Mouse (Mus musculus) midbrain, embryonic 13.5 days (tissue): Measurements from ENCODE around the gene Auts2. TPM values are rescaled to one million over a fixed set of nuclear protein-coding genes. Genes with fewer than 3 reads are reported as not detected.

Source experiments
- ATAC-seq: fragments of 200-750 bp; cut with Nextera tagmentation; 2 replicates; pipeline ENCODE4 v1.8.0; 2017; ENCODE audit warnings: mild to moderate bottlenecking, moderate TSS enrichment, moderate library complexity
- H3K27ac ChIP-seq: fragments of 300-500 bp; sonication (generic); 2 replicates; pipeline ENCODE4 v1.5.1; 2015; ENCODE audit warnings: inconsistent platforms, mild to moderate bottlenecking, moderate library complexity
- H3K27me3 ChIP-seq: fragments of 300-500 bp; sonication (generic); 2 replicates; pipeline ENCODE4 v1.6.1; 2015; ENCODE audit warnings: mild to moderate bottlenecking, inconsistent platforms
- H3K36me3 ChIP-seq: fragments of 300-500 bp; sonication (generic); 2 replicates; pipeline ENCODE4 v1.6.1; 2015; ENCODE audit warnings: mild to moderate bottlenecking, inconsistent platforms
- H3K4me1 ChIP-seq: fragments of 300-500 bp; sonication (generic); replicated peaks from 2 replicates; pipeline ENCODE4 v1.6.1; 2015; ENCODE audit warnings: inconsistent platforms
- H3K4me2 ChIP-seq: fragments of 300-500 bp; sonication (generic); replicated peaks from 2 replicates; pipeline ENCODE4 v1.6.1; 2015; ENCODE audit warnings: moderate library complexity, mild to moderate bottlenecking, inconsistent platforms
- H3K4me3 ChIP-seq: fragments of 300-500 bp; sonication (generic); replicated peaks from 2 replicates; pipeline ENCODE4 v1.5.1; 2015; ENCODE audit warnings: mild to moderate bottlenecking, inconsistent platforms
- H3K9ac ChIP-seq: fragments of 300-500 bp; sonication (generic); replicated peaks from 2 replicates; pipeline ENCODE4 v1.6.1; 2015; ENCODE audit warnings: mild to moderate bottlenecking, inconsistent platforms
- H3K9me3 ChIP-seq: fragments of 300-500 bp; sonication (generic); 2 replicates; pipeline ENCODE4 v1.6.1; 2016; ENCODE audit warnings: mild to moderate bottlenecking, inconsistent platforms
- WGBS: fragments of 180-500 bp; shearing (Covaris S2); methylation state at CpG from one replicate; pipeline ENCODE4 v1.1.7; 2015; 5-methylcytosine and 5-hydroxymethylcytosine counted together
- polyA plus RNA-seq: library from polyadenylated mRNA; unstranded; fragments of >200 nt; fragmentation: Nextera tagmentation; extraction: Ambion mirVana; gene quantifications from 2 replicates; pipeline ENCODE4 v1.2.1, GENCODE M21; 2015

Auts2 gene
- polyA plus RNA-seq, 1 experiment from 2014 or later, result 76.2 TPM

DNA sequence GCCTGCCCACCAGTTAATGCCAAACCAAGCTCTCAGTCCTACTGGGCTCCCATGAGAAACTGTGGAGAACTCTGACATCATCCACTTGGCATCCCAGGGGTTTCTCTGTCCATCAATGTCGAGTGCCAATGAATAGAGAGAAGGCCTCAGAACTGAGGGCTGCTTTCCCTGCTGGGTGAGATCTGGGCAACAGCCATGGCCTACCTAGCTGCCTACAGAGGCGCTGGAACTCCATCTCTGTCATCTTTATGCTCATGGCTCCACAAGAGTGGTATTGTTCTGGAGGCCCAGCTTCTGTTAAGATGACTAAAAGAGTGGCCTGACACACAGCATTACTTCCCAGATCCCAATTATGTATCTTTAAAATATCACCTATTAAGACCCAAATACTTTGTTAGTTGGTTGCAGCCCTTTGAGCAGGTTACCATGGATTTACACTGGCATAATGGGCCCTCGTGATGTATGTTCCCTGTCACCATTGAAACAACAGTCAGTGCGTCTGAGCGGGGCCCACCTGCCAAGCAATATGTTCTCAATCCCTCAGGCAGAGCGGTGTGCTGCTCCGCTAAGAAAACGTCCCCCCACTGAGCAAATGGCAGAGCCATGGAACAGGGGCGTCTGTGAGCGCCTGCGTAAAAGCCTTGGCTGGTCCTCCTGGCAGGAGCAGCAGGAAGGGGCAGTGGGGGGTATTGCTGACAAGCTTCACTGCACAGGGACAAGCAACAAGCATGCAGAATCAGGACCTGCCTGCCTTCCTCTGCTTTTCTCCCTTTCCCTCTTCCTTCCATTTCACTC lies 718.8 kb downstream of the Auts2 start:
- no peaks in the 10 kb centered on the region for H3K9me3 ChIP-seq
- WGBS, result 11% methylated on average over 11 of the region's 11 CpGs

DNA sequence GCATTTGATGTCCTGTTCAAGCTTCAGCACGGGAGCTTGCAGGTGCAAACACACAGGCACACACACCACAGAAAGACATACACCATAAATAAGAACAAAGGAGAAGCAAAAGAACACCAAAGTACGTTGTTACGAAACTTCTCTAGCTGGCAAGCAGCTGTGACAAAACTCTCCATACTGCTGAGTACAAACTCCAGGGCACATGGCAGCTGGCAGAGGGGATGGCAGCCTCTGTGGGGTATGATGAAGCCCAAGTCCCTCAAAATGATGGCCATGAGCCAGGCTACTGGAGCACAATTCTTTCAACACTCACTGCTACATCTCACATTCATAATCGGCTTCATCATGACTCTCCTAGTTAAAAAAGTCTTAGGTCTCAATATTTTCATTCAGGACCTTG lies 721.7 kb downstream of the Auts2 start:
- H3K4me1 ChIP-seq, result peaks cover 22% of the 10 kb centered on the region
- 91% methylated on average over 4 of the region's 4 CpGs for WGBS
- H3K4me3 ChIP-seq, result no peak overlapping the region
- no peak overlapping the region for H3K27ac ChIP-seq
- H3K9me3 ChIP-seq, result no peaks in the 10 kb centered on the region
- no peaks in the 10 kb centered on the region for H3K36me3 ChIP-seq
- peaks cover 2% of the 10 kb centered on the region; the same call in 1 of the 2 replicates for H3K27me3 ChIP-seq
- H3K9ac ChIP-seq, result no peak overlapping the region
- H3K4me2 ChIP-seq, result no peak overlapping the region
- ATAC-seq, result no peak

More for the DNA sequence above, 718.8 kb downstream of the Auts2 start:
- ATAC-seq, result peak; percentile 89
- H3K36me3 ChIP-seq, result no peaks in the 10 kb centered on the region
- H3K27me3 ChIP-seq, result peaks cover 2% of the 10 kb centered on the region; the same call in 1 of the 2 replicates
- H3K9ac ChIP-seq, result no peak overlapping the region
- no peak overlapping the region for H3K4me3 ChIP-seq
- H3K4me1 ChIP-seq, result peaks cover 24% of the 10 kb centered on the region
- no peak overlapping the region; the same call in 1 of the 2 replicates for H3K4me2 ChIP-seq
- peak overlapping the region; percentile 49 for H3K27ac ChIP-seq

DNA sequence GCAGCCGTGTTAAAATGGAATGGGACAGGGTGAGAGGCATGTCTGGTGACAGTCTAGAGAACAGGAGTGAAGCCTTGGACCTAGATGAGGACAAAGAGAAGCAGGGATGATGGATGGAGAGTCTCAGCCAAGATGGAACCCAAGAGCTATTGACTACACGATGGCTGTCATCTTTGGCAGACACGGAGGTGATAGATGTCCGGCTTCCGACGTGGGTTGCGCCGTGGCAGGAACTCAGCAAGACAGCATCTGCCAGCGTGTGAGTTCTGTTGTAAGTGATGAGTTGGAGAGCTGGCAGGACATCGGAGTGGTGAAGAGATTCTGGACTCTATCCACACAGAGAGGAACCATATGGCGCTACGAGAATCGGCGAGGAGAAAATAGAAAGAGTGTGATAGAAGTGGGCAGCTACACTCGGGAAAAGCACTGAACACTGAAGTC lies 723.9 kb downstream of the Auts2 start:
- ATAC-seq, result no peak
- WGBS, result 95% methylated on average over 15 of the region's 15 CpGs

DNA sequence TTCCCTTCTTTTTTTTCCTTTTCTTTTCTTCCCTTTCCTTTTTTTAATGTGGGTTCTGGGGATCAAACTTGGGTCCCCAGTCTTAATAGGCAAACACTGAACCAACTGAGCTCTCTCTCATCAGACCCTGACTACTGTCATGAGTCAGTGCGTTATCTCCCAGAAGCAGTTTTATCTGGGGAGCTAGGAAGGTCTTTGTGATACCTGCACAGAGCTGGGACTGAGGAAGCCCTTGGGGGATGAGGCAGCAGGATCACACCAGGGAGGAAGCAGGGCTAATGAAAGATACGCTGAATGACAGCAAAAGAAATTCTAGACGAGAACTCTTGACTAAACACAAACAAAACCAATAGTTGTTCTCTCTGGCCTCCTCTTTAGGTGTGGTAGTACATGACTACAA lies 727.6 kb downstream of the Auts2 start:
- Histone ChIP-seq H3K4me2 (no peak overlapping the region), H3K27me3 (no peaks in the 10 kb centered on the region), H3K9ac (no peak overlapping the region), H3K4me1 (peaks cover 18% of the 10 kb centered on the region), H3K27ac (no peak overlapping the region), H3K36me3 (no peaks in the 10 kb centered on the region), H3K9me3 (no peaks in the 10 kb centered on the region), H3K4me3 (no peak overlapping the region)
- no peak for ATAC-seq
- WGBS, result 84% methylated on average over 3 of the region's 3 CpGs

More for the DNA sequence above, 723.9 kb downstream of the Auts2 start:
- Histone ChIP-seq H3K36me3 (no peaks in the 10 kb centered on the region), H3K9ac (no peak overlapping the region), H3K27me3 (peaks cover 2% of the 10 kb centered on the region; the same call in 1 of the 2 replicates), H3K4me1 (peaks cover 11% of the 10 kb centered on the region), H3K4me2 (no peak overlapping the region), H3K4me3 (no peak overlapping the region), H3K27ac (no peak overlapping the region), H3K9me3 (no peaks in the 10 kb centered on the region)

DNA sequence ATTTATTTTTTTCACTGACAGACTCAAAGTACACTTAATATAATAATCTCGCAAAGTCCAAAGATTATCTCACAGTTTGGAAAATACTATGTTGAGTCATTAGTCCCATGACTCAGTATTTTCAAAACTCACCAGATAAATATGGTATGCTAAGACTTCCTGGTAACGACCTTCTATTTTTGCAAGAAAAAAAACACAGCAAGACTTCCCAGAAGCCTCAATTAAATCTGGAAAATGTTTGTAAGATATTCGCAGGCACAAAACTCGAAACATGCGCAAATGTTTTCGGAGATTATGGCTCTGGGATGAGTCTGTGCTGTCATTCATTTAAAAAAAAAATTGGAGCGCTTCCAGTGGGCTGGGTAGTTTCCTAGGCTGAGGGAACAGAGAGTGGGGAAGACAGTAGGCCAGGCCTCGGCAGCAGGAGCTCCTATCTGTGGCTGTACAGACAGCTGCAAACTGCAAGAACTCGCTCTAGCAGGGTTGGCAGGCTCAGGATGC lies 728.6 kb downstream of the Auts2 start:
- no peaks in the 10 kb centered on the region for H3K27me3 ChIP-seq
- H3K4me3 ChIP-seq, result no peak overlapping the region
- H3K9me3 ChIP-seq, result no peaks in the 10 kb centered on the region
- 79% methylated on average over 9 of the region's 9 CpGs for WGBS
- no peak overlapping the region for H3K27ac ChIP-seq
- H3K4me2 ChIP-seq, result no peak overlapping the region
- H3K9ac ChIP-seq, result no peak overlapping the region
- ATAC-seq, result no peak
- peaks cover 18% of the 10 kb centered on the region for H3K4me1 ChIP-seq
- no peaks in the 10 kb centered on the region for H3K36me3 ChIP-seq

DNA sequence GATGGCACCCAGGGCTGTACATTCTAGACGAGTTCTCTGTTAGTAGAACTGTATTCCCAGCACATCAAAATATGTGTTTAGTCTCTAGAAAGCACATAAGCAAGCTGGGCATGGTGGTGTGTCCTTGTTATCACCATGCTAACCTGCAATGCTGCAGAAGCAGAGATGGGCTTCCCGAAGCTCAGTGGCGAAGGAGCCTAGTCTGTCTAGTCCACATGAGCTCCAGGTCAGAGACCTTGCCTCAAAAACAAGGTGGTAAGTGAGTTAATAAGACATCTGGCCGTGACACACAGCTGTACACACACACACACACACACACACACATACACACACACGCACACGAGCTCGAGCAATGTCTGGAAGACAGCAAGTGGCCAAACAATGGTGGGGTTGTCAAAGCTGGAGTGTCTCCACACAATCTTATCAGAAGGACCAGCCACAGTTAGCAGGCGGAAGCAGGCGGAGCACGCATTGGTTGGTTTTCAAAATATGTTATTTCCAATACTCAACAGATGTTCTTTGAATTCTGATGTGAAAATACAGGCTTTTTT lies 729.1 kb downstream of the Auts2 start:
- no peaks in the 10 kb centered on the region for H3K27me3 ChIP-seq
- H3K9me3 ChIP-seq, result no peaks in the 10 kb centered on the region
- H3K4me2 ChIP-seq, result no peak overlapping the region
- peaks cover 18% of the 10 kb centered on the region for H3K4me1 ChIP-seq
- no peak overlapping the region for H3K9ac ChIP-seq
- H3K27ac ChIP-seq, result no peak overlapping the region
- H3K36me3 ChIP-seq, result no peaks in the 10 kb centered on the region
- 87% methylated on average over 10 of the region's 10 CpGs for WGBS
- H3K4me3 ChIP-seq, result no peak overlapping the region
- ATAC-seq, result no peak

DNA sequence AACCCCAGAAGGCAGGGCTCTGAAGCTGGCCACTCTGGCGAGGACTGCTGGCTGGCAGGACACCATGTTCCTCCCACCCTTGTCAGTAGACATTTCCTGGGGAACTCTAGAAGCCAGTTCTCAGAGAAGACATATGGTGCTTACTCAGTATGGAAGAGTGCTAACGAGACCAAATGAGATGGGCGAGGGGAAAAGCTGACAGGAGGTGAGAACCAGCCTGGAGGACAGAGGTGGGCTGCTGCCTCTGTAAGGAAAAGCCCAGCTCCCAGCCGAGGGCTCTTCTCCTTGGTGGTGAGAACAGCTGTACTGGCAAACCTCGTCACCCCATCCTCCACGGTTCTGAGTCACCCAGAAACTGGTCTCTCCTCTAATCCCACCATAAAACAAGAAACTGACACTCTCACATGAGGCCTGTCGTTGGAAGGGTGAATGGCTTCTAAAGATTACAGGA lies 729.8 kb downstream of the Auts2 start:
- H3K4me1 ChIP-seq, result peaks cover 18% of the 10 kb centered on the region
- no peaks in the 10 kb centered on the region for H3K9me3 ChIP-seq
- no peak overlapping the region for H3K9ac ChIP-seq
- H3K36me3 ChIP-seq, result no peaks in the 10 kb centered on the region
- 78% methylated on average over 7 of the region's 7 CpGs for WGBS
- no peak overlapping the region for H3K4me3 ChIP-seq
- no peak for ATAC-seq
- H3K27ac ChIP-seq, result no peak overlapping the region
- no peaks in the 10 kb centered on the region for H3K27me3 ChIP-seq
- no peak overlapping the region for H3K4me2 ChIP-seq

DNA sequence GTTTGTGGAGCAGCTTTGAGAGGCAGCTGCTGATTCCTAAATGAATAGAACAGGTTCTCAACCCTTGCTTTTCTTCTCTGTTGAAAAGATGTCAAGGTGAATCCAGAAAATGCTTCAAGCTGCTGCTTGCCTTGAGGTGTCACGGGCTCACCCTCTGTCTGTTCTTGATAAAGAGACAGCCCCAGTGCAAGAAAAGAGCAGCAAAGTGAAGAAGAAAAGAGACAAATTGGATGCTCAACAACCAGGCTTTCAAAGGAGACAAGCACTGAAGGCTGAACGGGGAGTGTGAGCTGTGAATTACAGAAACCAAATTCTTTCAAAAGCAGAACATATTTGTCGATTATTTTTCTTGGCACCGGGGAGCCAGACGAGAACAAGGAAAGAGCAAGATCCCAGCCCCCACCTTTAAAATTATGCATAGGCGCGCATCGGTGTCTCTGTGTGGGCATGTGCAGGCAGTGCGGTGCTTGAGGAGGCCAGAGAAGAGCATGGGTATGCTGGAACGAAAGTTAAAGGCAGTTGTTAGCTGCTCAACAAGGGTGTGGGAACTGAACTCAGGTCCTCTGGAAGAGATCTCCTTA lies 730.6 kb downstream of the Auts2 start:
- Histone ChIP-seq H3K36me3 (no peaks in the 10 kb centered on the region), H3K4me2 (no peak overlapping the region), H3K9me3 (no peaks in the 10 kb centered on the region), H3K4me3 (no peak overlapping the region), H3K27ac (no peak overlapping the region), H3K4me1 (peaks cover 18% of the 10 kb centered on the region), H3K27me3 (no peaks in the 10 kb centered on the region), H3K9ac (no peak overlapping the region)
- no peak for ATAC-seq
- 78% methylated on average over 10 of the region's 10 CpGs for WGBS

DNA sequence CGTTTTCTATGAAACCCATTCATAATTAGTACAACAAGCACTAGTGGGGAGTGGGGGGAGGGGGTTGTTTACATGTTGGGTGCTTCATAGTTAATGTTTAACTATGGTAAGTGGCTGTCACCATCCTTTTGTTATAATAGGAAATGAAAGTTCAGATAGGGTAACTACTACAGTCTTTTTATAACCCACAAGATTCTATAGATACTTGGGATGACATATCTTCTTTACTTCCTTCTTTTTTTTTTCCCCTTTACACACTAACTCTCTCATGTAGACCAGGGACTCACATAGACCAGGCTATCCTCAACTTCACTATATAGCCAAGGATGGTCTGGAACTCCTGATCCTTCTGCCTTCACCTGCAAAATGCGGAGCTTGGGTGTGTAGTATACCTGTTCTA lies 736.8 kb downstream of the Auts2 start:
- H3K27ac ChIP-seq, result no peak overlapping the region
- no peak overlapping the region for H3K9ac ChIP-seq
- no peaks in the 10 kb centered on the region for H3K9me3 ChIP-seq
- no peaks in the 10 kb centered on the region for H3K27me3 ChIP-seq
- no peak overlapping the region for H3K4me3 ChIP-seq
- no peak overlapping the region for H3K4me2 ChIP-seq
- H3K4me1 ChIP-seq, result peaks cover 35% of the 10 kb centered on the region
- 86% methylated on average over 2 of the region's 2 CpGs for WGBS
- H3K36me3 ChIP-seq, result no peaks in the 10 kb centered on the region
- ATAC-seq, result no peak

DNA sequence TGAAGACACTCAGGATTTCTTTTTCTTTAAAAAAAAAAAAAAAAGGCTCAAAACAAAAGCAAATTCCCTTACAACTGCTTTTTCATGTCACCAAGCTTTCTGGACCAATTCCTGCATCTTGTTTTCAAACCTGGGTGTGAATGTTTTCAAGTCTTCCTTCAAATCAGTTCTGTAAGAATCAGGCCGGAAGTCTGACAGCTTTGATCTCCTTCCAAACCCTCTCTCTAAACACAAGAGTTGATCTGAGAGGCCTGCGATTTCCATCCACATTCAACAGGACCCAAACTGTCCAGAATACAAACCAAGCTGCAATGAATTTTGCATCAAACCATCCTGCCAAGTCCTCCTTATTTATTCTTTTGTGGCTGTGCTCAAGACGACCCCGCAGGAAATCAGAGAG lies 737.9 kb downstream of the Auts2 start:
- ATAC-seq, result no peak
- Histone ChIP-seq H3K4me3 (no peak overlapping the region), H3K27ac (0 out of 2 replicates have a peak overlapping the region, but pooled peaks have one; percentile 4), H3K36me3 (no peaks in the 10 kb centered on the region), H3K27me3 (no peaks in the 10 kb centered on the region), H3K9ac (no peak overlapping the region), H3K4me1 (peaks cover 43% of the 10 kb centered on the region), H3K4me2 (no peak overlapping the region), H3K9me3 (no peaks in the 10 kb centered on the region)
- WGBS, result 69% methylated on average over 4 of the region's 4 CpGs

DNA sequence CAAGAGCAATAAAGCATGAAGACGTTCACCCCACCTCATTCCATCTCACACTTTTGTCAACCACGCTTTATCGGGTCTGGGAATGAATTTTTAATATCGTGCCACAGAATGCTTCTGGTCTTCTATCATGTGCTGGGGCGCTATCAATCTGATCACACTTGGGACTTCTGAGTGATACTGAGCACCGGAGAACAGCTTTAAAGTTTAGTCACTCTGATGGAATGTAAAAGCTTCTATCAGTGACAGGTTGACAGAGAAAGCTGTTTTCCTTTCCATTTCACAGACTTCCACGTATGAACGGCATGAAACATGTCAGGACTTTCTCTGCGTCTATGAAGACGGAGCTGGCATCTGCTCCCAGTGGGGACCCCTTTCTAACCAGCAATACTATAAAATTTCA lies 739.5 kb downstream of the Auts2 start:
- no peaks in the 10 kb centered on the region for H3K36me3 ChIP-seq
- no peak overlapping the region for H3K4me2 ChIP-seq
- no peak overlapping the region for H3K9ac ChIP-seq
- H3K4me3 ChIP-seq, result no peak overlapping the region
- no peaks in the 10 kb centered on the region for H3K9me3 ChIP-seq
- H3K4me1 ChIP-seq, result peaks cover 53% of the 10 kb centered on the region
- H3K27me3 ChIP-seq, result no peaks in the 10 kb centered on the region
- no peak for ATAC-seq
- 69% methylated on average over 10 of the region's 10 CpGs for WGBS
- peak overlapping the region; percentile 60; the same call in 1 of the 2 replicates for H3K27ac ChIP-seq
